Mouse (Mus musculus) myocyte (in vitro differentiated cells): ENCODE measurements at regions not wholly inside any gene's neighbourhood (a gene's known extent, or its start where the extent isn't known, plus 50 kb on each side); places are given as distances from the start of the nearest gene placed in this dataset.

Experiments used
- POLR2A ChIP-seq: IDR thresholded peaks from one replicate; pipeline ENCODE4 v1.6.1; 2011; ENCODE audit warnings: low read depth, mild to moderate bottlenecking, control low read depth, moderate library complexity; ENCODE audit not compliant: insufficient read length
- POLR2AphosphoS2 ChIP-seq: IDR thresholded peaks from one replicate; pipeline ENCODE4 v1.6.1; 2011; ENCODE audit warnings: low read depth, control low read depth; ENCODE audit not compliant: insufficient read length
- USF1 ChIP-seq: IDR thresholded peaks from one replicate; pipeline ENCODE4 v1.6.1; 2011; ENCODE audit warnings: low read depth, mild to moderate bottlenecking, control low read depth, moderate library complexity

GRCm38 (mm10) chr1:161601167-161601566 lies 106.7 kb downstream of the Tnfsf18 start:
- TF ChIP-seq POLR2A (no peak), POLR2AphosphoS2 (no peak), USF1 (no peak)
